10 mouse cellular contexts compared by ENCODE assay signal in genomic region chr7:89116261-89116664, GRCm38 (mm10).
DNase-seq lines count a peak whose midpoint lies in the region; ATAC-seq and TF ChIP-seq lines count a peak whose summit lies in the region.
"Had no signal": no experiment of that assay in that cellular context is flagged by ENCODE, and none has a peak within 500 bp of the region (broad histone marks: within the 10 kb centered on the region; RNA-seq: fewer than 3 reads in every experiment).

No protein-coding gene starts in this region.

- 38% methylated on average over 1 of the region's 1 CpGs for WGBS in forebrain, embryonic 14.5 days
- WGBS in forebrain, embryonic 12.5 days, result 63% methylated on average over 1 of the region's 1 CpGs
- WGBS in heart, adult 2 months, result 31% methylated on average over 1 of the region's 1 CpGs
- 35% methylated on average over 1 of the region's 1 CpGs for WGBS in lung, postnatal 0 days

- TF ChIP-seq POLR2A in heart, adult 2 months (IDR thresholded peaks at IDR 0.05; ENCODE audit: insufficient read depth, low read depth, low read length), result no peak

- no peak for TF ChIP-seq CTCF in heart, adult 2 months (IDR thresholded peaks at IDR 0.05)
- TF ChIP-seq CTCF in lung, postnatal 0 days (IDR thresholded peaks at IDR 0.05), result no peak

- no peaks in the 10 kb centered on the region for H3K4me1 ChIP-seq in forebrain, embryonic 14.5 days (ENCODE audit: control insufficient read depth, insufficient read depth, low read length)
- H3K4me1 ChIP-seq in forebrain, embryonic 12.5 days, result no peaks in the 10 kb centered on the region
- H3K4me1 ChIP-seq in heart, adult 2 months (ENCODE audit: control insufficient read depth, insufficient read depth, low read length), result peaks cover 3% of the 10 kb centered on the region; the same call in 1 of the 2 replicates
- H3K4me1 ChIP-seq in lung, postnatal 0 days (ENCODE audit: insufficient read depth, low read depth, low read length), result no peaks in the 10 kb centered on the region

- peak; percentile 28; the same call in 1 of the 2 replicates for TF ChIP-seq EP300 in heart, adult 2 months (IDR thresholded peaks at IDR 0.05; ENCODE audit: insufficient read depth, low read depth, low read length)
- peak; percentile 66; the same call in 1 of the 2 replicates for TF ChIP-seq EP300 in lung, postnatal 0 days (IDR thresholded peaks at IDR 0.05)

- intact Hi-C loops in heart, adult 2 months (cut with DNase I), result no loop called here

- no peak overlapping the region for H3K4me3 ChIP-seq in forebrain, embryonic 14.5 days (ENCODE audit: low read depth, low read length)
- H3K4me3 ChIP-seq in forebrain, embryonic 12.5 days (replicated peaks), result no peak overlapping the region
- no peak overlapping the region for H3K4me3 ChIP-seq in heart, adult 2 months
- H3K4me3 ChIP-seq in lung, postnatal 0 days (ENCODE audit: low read depth, low read length), result no peak overlapping the region

- no peak overlapping the region for H3K9ac ChIP-seq in forebrain, embryonic 14.5 days (ENCODE audit: low read length)
- H3K9ac ChIP-seq in forebrain, embryonic 12.5 days, result no peak overlapping the region
- H3K9ac ChIP-seq in heart, adult 2 months (ENCODE audit: low read depth, low read length), result no peak overlapping the region
- H3K9ac ChIP-seq in lung, postnatal 0 days (replicated peaks; ENCODE audit: low read depth), result no peak overlapping the region

- no peaks in the 10 kb centered on the region for H3K36me3 ChIP-seq in forebrain, embryonic 14.5 days (ENCODE audit: control insufficient read depth, insufficient read depth, low read length)
- H3K36me3 ChIP-seq in forebrain, embryonic 12.5 days (replicated peaks), result no peaks in the 10 kb centered on the region
- H3K36me3 ChIP-seq in heart, adult 2 months (ENCODE audit: control insufficient read depth, insufficient read depth, low read length), result peaks cover 4% of the 10 kb centered on the region
- H3K36me3 ChIP-seq in lung, postnatal 0 days (ENCODE audit: insufficient read depth, low read length), result no peaks in the 10 kb centered on the region

- no peak for ATAC-seq in forebrain, embryonic 14.5 days
- no peak for ATAC-seq in forebrain, embryonic 12.5 days (ENCODE audit: low FRiP score)
- peak; percentile 73 for ATAC-seq in lung, postnatal 0 days
- no peak for ATAC-seq in activated CD4-positive, CD25-positive, alpha-beta regulatory T cell, adult 4 months
- ATAC-seq: hindbrain, postnatal 0 days had no signal

- no peak overlapping the region for H3K4me2 ChIP-seq in forebrain, embryonic 14.5 days (ENCODE audit: low read length)
- no peak overlapping the region for H3K4me2 ChIP-seq in forebrain, embryonic 12.5 days
- no peak overlapping the region for H3K4me2 ChIP-seq in lung, postnatal 0 days (replicated peaks; ENCODE audit: low read depth, low read length)

- 0 out of 2 replicates have a peak overlapping the region, but pooled peaks have one; percentile 5 for H3K27ac ChIP-seq in forebrain, embryonic 14.5 days (ENCODE audit: low read depth, low read length)
- no peak overlapping the region for H3K27ac ChIP-seq in forebrain, embryonic 12.5 days
- H3K27ac ChIP-seq in heart, adult 2 months, result peak overlapping the region; percentile 79
- 0 out of 2 replicates have a peak overlapping the region, but pooled peaks have one; percentile 33 for H3K27ac ChIP-seq in lung, postnatal 0 days (ENCODE audit: low read length)
- H3K27ac ChIP-seq: hindbrain, postnatal 0 days had no signal

- H3K79me2 ChIP-seq in heart, adult 2 months (replicated peaks; ENCODE audit: control insufficient read depth, insufficient read depth, low read length), result no peaks in the 10 kb centered on the region

- no peaks in the 10 kb centered on the region for H3K27me3 ChIP-seq in forebrain, embryonic 14.5 days (replicated peaks; ENCODE audit: control insufficient read depth, insufficient read depth, low read length)
- H3K27me3 ChIP-seq in forebrain, embryonic 12.5 days, result no peaks in the 10 kb centered on the region
- H3K27me3 ChIP-seq in heart, adult 2 months (ENCODE audit: control insufficient read depth, insufficient read depth, low read length), result no peaks in the 10 kb centered on the region
- H3K27me3 ChIP-seq in lung, postnatal 0 days (replicated peaks; ENCODE audit: insufficient read depth, low read length), result no peaks in the 10 kb centered on the region

- DNase-seq in forebrain, embryonic 14.5 days (ENCODE audit: low spot score), result no peak
- DNase-seq in heart, adult 2 months, result peak; percentile 34
- DNase-seq in kidney, adult 8-10 months, result peak; percentile 4 to 6
- DNase-seq in lung, postnatal 0 days (ENCODE audit: low spot score), result peak; percentile 19
- DNase-seq in cerebellum, postnatal 4 days (ENCODE audit: low spot score in 2 of 2), result no peak
- no peak for DNase-seq in natural killer cell, adult 2 months (ENCODE audit: low spot score in 2 of 2)
- DNase-seq: right cerebral cortex, postnatal 25 days had no signal

- H3K9me3 ChIP-seq in forebrain, embryonic 14.5 days (replicated peaks; ENCODE audit: control insufficient read depth, low read length), result no peaks in the 10 kb centered on the region
- H3K9me3 ChIP-seq in forebrain, embryonic 12.5 days, result no peaks in the 10 kb centered on the region
- H3K9me3 ChIP-seq in lung, postnatal 0 days (ENCODE audit: low read length), result no peaks in the 10 kb centered on the region

Comparison
In these comparisons a context has a peak if more than half of its experiments do, and no peak if none do; other contexts are left out.
1. DNase-seq: peak in heart, adult 2 months (2 of 2), kidney, adult 8-10 months (2 of 2) and lung, postnatal 0 days (single experiment); none in forebrain, embryonic 14.5 days (single experiment), cerebellum, postnatal 4 days (0 of 2) and natural killer cell, adult 2 months (0 of 2).